Mouse (Mus musculus) CH12F3 (cell line): ENCODE measurements around the gene Nup107.

Experiments used
- in situ Hi-C: fragments of 300-500 bp; cut with MboI; formaldehyde crosslinking; loops from 2 replicates; pipeline ENCODE4 v1.14.3; 2020; ENCODE audit warnings: low sequenced_read_pairs

Nup107 gene

DNA sequence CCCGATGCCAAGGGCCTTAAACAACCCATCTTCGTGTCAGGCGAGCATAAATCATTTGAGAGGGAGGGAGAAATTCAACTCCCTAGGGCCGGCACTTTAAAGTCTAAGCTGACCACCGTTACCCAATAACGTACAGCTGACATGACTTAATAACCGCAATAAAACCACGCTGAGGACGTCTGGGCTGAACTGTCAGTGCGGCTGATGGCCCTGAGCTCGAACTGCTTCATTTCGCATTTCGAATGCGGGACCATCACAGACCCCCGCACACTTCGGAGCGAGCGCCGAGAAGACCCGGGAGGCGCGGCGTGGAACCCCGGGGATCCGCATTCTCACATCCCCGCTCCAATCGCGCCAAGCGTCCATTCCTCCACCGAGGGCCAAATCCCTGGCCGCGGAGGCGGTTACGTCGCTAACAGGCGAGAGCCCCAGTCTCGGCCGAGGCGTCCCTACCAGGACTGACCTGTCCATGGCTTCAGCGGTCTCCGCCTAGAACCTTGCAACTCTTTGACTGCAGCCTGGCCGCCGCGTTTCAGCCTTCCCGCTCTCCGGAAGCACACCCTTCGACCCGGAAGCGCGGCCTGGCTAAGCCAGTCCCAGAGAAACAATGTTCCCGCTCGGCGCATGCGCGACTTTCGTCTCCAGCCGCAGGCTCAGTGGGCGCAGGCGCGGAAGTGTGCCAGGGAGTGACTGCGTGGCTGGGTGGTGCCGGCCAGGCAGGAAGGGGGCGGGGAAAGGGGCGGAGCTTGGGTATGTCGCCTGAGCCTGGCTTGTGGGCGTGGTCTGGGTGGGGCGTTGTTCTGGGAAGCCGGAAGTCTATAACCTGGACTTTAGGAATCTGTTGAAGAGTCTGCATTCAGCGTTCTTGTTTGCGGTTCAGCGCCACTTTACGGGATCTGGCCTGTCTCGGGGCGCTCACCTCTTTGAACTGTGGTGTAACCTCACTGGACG, at the start of gene Nup107:
Gene Nup107 (minus strand): TSS at position 565 of the 951 bp plus-strand sequence.
- in situ Hi-C loops, result no loop called here

DNA sequence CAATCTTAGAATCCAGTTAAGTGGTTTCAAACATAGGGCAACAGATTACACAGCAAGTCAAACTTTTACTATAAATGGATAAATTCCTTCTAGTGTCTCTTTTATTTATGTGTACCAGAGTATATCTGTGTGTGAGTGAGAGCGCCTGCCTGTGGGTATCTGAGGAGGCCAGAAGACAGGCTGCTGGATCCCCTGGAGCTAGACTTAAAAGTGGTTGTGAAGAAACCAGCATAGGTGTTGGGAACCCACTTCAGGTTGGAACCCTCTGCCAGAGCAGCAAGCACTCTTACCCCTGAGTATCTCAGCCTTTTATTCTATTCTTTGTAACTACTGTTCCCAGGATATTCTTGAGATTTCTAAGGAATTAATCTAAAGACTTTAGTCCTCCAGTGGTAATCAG, 49.3 kb upstream of the Nup107 start:
- in situ Hi-C loops, result no loop called here

DNA sequence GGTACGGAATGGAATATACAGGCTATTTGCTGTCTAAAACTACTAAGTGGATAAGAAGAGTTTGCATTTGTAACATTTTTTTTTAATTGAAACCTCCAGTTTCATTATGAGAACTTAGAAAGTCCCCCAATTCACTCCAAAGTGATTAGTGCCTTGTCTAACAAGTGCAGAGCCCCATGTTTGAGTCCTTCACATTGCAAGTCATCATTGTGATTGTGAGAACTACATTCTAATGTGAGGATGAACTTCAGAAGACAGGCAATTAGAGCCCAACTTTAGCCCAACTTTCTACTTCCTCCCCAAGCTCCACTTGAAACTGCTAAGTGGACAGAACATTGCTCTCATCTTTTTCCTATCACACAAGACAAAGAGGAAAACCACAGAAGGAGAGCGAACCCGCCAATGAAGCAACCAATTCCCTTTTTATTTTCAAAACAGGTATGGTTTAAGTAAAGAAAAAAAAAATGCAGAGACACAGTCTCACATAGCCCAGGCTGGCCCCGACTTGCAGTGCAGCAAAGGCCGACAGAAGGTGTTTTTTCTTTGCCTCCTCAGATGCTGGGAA, 48.0 kb upstream of the Nup107 start:
- in situ Hi-C loops, result no loop called here

DNA sequence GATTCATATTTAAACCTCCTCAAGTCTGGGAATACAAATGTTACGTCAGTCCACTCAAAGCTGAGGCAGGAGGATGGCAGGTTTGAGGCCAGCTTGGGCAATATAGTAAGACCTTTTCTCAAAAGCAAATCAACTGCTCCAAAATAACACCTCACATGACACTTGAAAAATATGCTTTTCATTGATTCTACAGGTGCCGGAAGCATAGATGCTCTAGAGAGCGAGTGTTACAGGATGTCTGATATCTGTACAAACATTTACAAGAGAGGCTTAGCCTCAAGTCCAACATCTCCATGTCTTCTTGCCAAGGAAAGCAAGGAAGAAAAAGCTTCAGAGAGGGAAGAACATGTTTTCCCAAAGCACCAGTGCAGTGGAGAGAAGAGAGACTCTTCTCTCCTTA, 47.2 kb upstream of the Nup107 start:
- in situ Hi-C loops, result no loop called here

DNA sequence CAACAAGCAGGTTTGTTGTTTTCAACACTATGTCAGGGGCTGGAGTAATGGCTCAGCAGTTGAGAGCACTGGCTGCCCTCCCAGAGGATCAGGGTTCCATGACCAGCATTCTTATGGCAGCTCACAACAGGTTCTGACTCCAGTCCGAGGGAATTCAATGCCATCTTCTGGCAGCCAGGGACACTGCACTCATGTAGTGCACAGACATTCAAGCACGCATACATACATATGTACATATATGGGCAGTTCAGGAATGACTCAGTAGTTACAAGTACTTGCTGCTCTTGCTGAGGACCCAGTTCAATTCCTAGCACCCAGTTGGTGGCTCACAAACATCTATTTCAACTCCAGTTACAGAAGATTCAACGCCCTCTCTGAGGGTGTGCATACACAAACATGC, 46.4 kb upstream of the Nup107 start:
- in situ Hi-C loops, result no loop called here

DNA sequence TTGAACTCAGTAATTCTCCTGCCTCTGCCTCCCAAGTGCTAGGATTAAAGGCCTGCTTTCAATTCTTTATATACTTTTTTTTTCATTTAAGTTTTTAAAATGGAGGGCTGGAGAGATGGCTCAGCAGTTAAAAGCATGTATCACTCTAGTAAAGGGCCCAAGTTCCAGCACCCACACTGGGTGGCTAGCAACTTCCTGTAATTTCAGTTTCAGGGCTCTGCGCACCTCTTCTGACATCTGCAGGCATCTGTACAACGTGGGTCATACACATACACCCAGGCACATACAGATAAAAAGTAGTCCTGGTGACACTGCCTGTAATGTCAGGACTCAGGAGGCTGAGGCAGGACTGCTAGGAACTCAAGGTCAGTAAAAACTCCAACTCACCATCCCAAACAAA, 43.8 kb upstream of the Nup107 start:
- in situ Hi-C loops, result no loop called here

DNA sequence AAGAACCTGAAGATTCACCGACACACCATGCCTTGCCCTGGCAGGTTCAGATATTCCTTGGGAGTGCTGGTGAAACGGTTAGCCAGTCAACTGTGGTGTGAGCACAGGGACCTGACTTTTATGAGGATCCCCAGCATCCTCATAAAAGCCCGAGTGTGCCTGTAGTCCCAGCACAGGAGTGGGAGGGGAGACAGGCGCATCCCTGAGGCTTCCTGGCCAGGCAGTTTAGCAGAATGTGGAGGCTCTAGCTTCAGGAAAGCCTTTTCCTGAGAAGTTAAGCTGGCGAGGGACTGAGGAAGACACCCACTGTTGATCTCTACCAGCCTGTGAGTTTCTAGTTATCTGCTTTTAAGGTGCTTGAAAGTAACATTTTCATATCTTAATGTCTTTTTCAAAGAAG, 42.9 kb upstream of the Nup107 start:
- in situ Hi-C loops, result no loop called here

DNA sequence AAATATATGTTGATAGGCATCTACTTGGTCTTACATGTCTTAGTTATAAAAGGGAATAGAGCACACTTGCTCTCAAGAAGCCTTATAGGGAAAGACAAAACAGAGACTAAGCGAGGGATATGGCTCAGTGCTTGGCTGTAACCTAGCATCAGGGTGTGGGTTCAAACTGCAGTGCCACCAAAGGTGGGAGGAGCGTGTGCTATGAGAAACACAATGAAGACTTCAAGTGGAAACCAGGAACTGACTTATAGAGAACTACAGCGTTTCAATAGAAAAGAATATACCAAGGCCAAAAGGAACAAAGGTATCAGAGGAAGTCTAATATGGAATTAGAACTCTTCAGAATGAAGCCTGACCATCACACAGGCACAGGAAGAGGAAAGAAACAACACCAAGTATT, 38.3 kb upstream of the Nup107 start:
- in situ Hi-C loops, result no loop called here

DNA sequence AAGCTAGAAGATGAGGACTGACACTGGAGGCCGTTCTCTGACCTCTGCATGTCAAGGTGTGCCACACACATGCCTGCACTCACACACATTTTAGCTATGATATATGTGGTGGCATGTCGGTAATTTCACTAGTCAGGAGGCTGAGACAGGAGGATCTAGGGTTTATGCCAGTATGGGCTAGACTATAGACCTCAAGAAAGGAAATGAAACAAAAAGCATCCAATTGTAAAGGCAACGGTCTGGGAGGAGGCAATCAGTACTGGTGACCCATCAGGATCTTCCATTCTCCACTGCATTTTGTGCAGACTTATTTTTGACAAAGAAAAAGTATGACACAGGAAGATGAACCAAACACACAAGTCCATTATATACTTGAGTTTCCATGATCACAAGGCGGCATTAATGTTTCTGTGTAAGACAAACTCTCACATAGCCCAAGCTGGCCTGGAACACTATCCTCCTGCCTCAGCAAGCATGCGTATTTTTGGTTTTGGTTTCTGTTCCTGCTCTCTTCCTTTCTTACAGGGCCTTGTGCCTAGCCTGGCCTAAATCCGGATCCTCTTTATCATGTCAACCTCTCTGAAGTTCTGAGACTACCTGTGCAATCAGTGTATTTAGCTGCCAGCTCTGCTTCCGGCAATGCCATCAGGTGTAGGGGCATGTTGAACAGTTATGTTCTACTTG, 37.1 kb upstream of the Nup107 start:
- in situ Hi-C loops, result no loop called here

DNA sequence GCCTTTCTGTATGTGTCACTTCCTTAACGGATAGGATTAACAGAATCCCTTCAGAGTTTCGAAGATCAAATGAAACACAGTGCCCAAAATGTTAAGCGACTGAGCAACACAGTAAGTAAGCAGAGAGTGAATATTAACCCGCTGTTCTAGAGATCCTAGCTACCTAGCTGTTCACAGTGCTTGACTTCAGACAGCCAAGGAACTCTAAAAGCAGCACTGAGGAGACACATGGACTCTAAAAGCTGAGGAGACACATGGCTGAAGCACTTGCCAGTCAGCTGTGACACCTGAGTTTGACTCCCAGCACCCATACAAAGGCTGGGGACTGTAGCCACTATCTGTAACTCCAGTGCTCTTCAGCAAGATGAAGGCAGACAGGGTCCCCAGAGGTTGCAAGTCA, 36.5 kb upstream of the Nup107 start:
- in situ Hi-C loops, result no loop called here

DNA sequence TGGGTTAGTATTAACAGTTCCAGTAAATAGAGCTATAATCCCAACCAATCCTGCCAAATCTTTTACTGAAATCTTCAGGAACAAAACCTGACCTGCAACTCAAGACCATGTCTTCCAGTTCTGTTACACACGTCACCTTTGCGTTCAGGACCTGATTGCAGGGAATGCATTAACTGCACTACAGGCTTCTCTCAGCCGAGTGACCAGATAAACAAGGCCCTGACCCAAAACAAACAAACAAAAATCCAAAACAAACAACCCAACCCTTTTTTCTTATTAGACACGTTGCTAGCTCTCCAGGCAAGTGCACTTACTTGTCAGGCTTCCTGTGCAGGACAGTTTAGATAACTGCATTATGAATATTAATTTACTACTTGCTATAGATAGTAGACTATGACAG, 36.0 kb upstream of the Nup107 start:
- in situ Hi-C loops, result no loop called here

DNA sequence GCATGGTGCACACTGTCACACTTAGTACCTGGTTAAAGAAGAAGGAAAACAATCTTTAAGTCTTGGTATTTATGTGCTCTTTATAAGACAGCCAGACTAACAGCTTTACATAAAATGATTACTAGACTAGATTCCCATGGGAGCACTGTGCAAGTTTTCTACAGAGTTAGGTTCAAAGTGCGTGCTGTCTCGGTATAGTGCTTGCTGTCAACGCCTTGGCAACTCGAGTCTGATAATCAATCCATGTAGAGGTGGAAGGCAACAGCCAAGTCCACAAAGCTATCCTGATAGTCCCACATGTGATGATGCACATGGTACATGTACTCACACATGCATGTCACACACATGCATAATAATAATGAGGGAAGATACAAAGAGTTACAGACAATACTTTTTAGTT, 32.1 kb upstream of the Nup107 start:
- in situ Hi-C loops, result no loop called here

DNA sequence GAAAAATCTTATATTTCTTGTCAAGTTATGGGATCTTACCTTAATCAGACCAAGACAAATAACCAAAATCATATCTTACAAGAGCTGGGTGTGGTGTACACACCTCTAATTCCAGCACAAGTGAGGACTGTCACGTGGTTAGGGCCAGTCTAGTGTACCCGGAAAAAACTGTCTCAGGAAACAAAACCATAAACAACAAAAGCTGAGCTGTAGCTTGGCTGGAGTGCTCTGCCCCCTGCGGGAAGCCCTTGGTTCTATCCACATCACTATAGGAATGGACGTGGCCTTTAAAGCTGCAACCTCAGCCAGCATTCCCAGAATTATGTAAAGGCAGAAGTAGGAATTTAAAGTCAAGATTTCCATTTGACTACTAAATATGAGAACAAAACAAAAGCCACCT, 31.6 kb upstream of the Nup107 start:
- in situ Hi-C loops, result no loop called here

DNA sequence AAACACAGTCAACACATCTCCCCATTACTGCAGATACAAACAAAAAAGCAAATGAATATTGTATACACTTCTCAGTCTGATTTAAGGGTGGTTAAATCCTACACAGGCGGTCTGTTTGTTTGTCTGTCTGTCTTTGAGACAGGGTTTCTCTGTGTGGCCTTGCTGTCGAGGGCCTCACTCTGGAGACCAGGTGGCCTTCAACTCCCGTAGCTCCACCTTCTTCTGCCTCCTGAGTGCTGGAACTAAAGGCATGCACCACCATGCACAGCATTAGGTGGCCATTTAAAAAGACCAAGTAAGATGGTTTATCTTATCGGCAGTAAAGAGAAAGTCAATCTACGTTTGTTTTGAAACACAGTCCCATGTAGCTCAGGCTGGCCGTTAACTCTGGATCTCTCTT, 30.8 kb upstream of the Nup107 start:
- in situ Hi-C loops, result no loop called here

DNA sequence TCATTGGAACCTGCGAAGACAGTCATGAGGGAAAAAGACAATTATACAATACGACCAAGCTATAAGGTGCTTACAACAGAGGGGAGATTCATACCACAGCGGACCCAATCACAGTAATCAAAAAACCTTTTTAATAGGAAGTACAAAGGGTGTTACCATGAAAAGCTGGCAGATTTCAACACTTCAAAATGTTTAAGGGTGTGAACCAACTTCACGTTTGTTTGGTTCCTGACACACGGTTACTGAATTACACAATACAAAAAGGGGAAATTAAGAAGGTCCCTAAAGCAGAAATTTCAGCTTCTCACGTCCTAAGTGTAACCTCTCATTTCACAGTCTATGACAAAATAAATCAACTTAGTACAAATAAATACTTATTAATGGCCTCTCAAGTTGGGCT, 26.1 kb upstream of the Nup107 start:
- in situ Hi-C loops, result no loop called here

DNA sequence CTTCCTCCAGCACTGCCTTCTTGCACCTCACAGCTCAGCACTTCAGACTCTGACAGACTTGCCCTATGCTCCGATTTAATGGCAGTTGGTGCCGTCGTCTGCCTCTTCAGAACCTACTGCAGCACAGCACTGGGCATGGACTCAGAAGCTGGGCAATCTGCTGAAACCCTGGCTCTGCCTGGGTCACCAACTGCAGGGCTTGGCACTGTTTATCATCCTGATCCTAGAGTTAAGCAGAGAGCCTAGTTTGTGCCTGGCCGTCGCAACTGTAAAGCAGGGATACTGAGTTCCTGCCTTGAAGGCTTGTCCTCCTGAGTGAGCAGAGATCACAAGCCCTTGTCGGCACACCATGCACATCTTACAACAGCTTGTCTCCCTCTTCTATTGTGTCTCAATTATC, 24.2 kb upstream of the Nup107 start:
- in situ Hi-C loops, result no loop called here

DNA sequence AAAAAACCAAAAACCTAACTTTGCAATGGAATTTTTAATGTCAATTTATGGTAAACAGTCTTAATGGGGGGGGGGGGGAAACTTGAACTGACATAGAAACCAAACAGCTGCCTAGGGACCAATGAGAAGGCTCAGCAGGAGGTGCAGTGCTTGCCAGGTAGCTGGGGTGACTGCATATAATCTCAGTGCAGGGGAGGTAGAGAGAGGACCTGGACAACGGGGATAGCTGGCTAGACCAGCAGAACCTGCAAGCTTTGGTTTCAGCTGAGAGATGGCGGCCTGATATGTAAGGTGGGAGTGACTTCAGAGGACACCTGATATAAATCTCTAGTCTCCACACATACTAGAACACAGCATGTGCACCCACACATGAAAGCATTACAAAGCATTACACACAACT, 20.0 kb upstream of the Nup107 start:
- in situ Hi-C loops, result no loop called here

DNA sequence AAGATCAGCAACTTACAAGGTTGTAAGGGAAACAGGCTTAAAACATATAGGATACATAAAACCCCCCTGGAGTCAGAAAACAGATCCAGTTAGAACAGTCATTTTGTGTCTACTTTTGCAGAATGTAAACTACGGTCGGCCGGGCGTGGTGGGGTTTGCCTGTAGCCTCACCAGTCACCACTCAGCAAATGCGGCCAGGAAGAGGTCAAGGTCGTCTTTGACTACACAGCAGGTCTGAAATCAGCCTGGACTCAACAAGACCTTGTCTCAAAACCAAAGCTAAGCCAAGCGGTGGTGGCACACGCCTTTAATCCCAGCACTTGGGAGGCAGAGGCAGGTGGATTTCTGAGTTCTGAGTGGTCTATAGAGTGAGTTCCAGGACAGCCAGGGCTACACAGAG, 19.1 kb upstream of the Nup107 start:
- in situ Hi-C loops, result no loop called here

DNA sequence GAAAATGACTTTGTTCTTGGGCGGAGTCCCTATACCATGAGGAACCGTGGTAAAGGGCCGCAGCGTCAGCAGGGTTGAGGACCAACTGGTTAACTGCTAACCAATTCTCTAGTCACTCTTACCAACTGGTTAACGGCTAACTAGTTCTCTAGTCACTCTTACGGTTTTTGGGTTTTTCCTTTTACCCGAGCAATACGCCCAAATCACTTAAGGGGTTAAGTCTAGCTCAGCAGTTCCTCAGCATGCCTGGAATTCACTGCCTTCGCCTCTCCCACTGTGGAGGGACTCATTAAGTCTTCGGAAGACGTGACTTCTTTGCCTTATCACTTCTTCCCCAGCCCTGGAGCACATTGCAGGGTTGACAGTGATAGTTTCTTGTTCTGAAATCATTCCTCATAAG, 18.0 kb upstream of the Nup107 start:
- in situ Hi-C loops, result no loop called here

DNA sequence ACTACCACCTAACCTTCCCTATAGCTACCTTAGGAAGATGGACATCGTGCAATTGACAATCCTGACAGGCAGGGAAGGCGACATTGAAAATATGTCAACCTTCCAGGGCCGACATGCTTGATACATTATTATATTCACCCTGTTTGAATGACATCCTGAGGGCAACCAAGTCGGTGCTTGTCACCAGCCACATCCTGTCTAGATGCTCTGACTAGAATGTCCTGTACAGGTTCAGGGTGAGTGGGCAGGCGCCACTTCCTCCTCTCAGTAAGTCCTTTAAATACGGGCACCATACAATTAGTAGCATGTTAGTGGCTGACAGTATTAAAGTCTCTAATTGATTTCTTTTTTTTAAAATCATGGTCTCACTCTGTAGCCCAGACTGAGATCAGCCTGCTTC, 15.6 kb upstream of the Nup107 start:
- in situ Hi-C loops, result no loop called here

DNA sequence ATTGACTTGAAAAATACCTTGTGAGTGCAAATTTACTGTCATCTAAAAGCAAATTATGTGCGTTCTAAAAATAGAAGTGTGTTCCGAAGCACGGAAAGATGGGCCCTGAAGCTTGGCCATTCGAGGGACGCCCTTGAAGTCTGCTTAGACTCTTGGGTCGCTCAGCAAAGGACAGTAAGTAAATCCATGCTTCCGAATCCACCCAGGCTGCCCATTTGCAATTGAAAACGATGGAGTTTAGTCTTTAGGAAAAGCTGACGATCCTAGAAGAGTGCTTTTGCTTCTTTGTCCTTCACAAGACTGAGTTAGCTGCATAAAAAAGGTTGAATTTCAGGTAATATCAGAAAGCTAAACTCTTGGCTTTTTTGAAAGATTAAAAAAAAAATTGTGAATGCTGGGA, 13.4 kb upstream of the Nup107 start:
- in situ Hi-C loops, result no loop called here
